Mouse (Mus musculus) MEL (cell line): Measurements from ENCODE around the gene Kif28.

Experiments
- JUND ChIP-seq: IDR thresholded peaks from 2 replicates; pipeline ENCODE4 v1.6.1; 2011; ENCODE audit warnings: low read depth, mild to moderate bottlenecking, improper control_type of control experiment, low read length
- POLR2A ChIP-seq, 2 experiments: IDR thresholded peaks; 2 replicates each; pipeline ENCODE4 v1.6.1; 2011 to 2012; ENCODE audit warnings: low read length in 2 of 2, mild to moderate bottlenecking in 2 of 2, control low read depth in 1 of 2, improper control_type of control experiment in 1 of 2, low read depth in 1 of 2, moderate library complexity in 1 of 2; ENCODE audit not compliant: control insufficient read depth in 1 of 2, insufficient read depth in 1 of 2, poor library complexity in 1 of 2
- ZC3H11A ChIP-seq: IDR thresholded peaks from 2 replicates; pipeline ENCODE4 v1.6.1; 2012; ENCODE audit warnings: low read depth, mild to moderate bottlenecking, inconsistent platforms, low read length, improper control_type of control experiment

GRCm38 (mm10) chr1:179752276-179752675 lies 7.2 kb upstream of the Kif28 start:
- no peak for TF ChIP-seq ZC3H11A
- TF ChIP-seq JUND, result no peak
- TF ChIP-seq POLR2A (IDR thresholded peaks at IDR 0.05; ENCODE audit: control insufficient read depth in 1 of 2, insufficient read depth in 1 of 2, low read depth in 1 of 2, low read length in 2 of 2, poor library complexity in 1 of 2), result no peak
